Mouse (Mus musculus): ENCODE data around the gene Tcf3. TPM values are rescaled to one million over a fixed set of nuclear protein-coding genes. Genes with fewer than 3 reads are reported as not detected.

Gene Tcf3
- 33.4 TPM for polyA plus RNA-seq (2014; fragmentation: Illumina TruSeq; extraction: RNeasy Lipid Tissue Mini Kit (QIAGEN cat#74804); ENCODE audit: low read depth, low replicate concordance)

GRCm38 (mm10) chr10:80433513-80434232 is at the start of gene Tcf3:
Gene Tcf3 (minus strand): TSS chr10:80433647.

GRCm38 (mm10) chr10:80406684-80407501 is 26.6 kb downstream of the Tcf3 start, which contains the start of gene Uqcr11:
Gene Uqcr11 (minus strand): TSS chr10:80406830.

GRCm38 (mm10) chr10:80399191-80399972 is 34.1 kb downstream of the Tcf3 start, which contains the start of gene Mbd3:
Gene Mbd3 (minus strand): TSS chr10:80399550.

GRCm38 (mm10) chr10:80387522-80387959 is 45.9 kb downstream of the Tcf3 start, which contains the start of gene Mex3d:
Gene Mex3d (minus strand): TSS chr10:80387659.

Other genes starting within 250 kb of the Tcf3 start
- 56.7 TPM for gene Mum1, start 207.2 kb downstream of the Tcf3 start, polyA plus RNA-seq (2014; fragmentation: Illumina TruSeq; extraction: RNeasy Lipid Tissue Mini Kit (QIAGEN cat#74804); ENCODE audit: low read depth, low replicate concordance)
- gene Ndufs7, start 184.5 kb downstream of the Tcf3 start, polyA plus RNA-seq (2014; fragmentation: Illumina TruSeq; extraction: RNeasy Lipid Tissue Mini Kit (QIAGEN cat#74804); ENCODE audit: low read depth, low replicate concordance): 123 TPM
- 196 TPM for gene Gamt, start 172.6 kb downstream of the Tcf3 start, polyA plus RNA-seq (2014; fragmentation: Illumina TruSeq; extraction: RNeasy Lipid Tissue Mini Kit (QIAGEN cat#74804); ENCODE audit: low read depth, low replicate concordance)
- 85.8 TPM for gene Dazap1, start 172.2 kb downstream of the Tcf3 start, polyA plus RNA-seq (2014; fragmentation: Illumina TruSeq; extraction: RNeasy Lipid Tissue Mini Kit (QIAGEN cat#74804); ENCODE audit: low read depth, low replicate concordance)
- 1,679 TPM for gene Rps15, start 141.2 kb downstream of the Tcf3 start, polyA plus RNA-seq (2014; fragmentation: Illumina TruSeq; extraction: RNeasy Lipid Tissue Mini Kit (QIAGEN cat#74804); ENCODE audit: low read depth, low replicate concordance)
- gene Apc2, start 137.7 kb downstream of the Tcf3 start, polyA plus RNA-seq (2014; fragmentation: Illumina TruSeq; extraction: RNeasy Lipid Tissue Mini Kit (QIAGEN cat#74804); ENCODE audit: low read depth, low replicate concordance): 0.71 TPM
- 32.7 TPM for gene 2310011J03Rik, start 113.1 kb downstream of the Tcf3 start, polyA plus RNA-seq (2014; fragmentation: Illumina TruSeq; extraction: RNeasy Lipid Tissue Mini Kit (QIAGEN cat#74804); ENCODE audit: low read depth, low replicate concordance)
- 5.3 TPM for gene Pcsk4, start 104.1 kb downstream of the Tcf3 start, polyA plus RNA-seq (2014; fragmentation: Illumina TruSeq; extraction: RNeasy Lipid Tissue Mini Kit (QIAGEN cat#74804); ENCODE audit: low read depth, low replicate concordance)
- 55.6 TPM for gene Reep6, start 103.7 kb downstream of the Tcf3 start, polyA plus RNA-seq (2014; fragmentation: Illumina TruSeq; extraction: RNeasy Lipid Tissue Mini Kit (QIAGEN cat#74804); ENCODE audit: low read depth, low replicate concordance)
- gene Adamtsl5, start 85.2 kb downstream of the Tcf3 start, polyA plus RNA-seq (2014; fragmentation: Illumina TruSeq; extraction: RNeasy Lipid Tissue Mini Kit (QIAGEN cat#74804); ENCODE audit: low read depth, low replicate concordance): 9.4 TPM
- gene Plk5, start 77.2 kb downstream of the Tcf3 start, polyA plus RNA-seq (2014; fragmentation: Illumina TruSeq; extraction: RNeasy Lipid Tissue Mini Kit (QIAGEN cat#74804); ENCODE audit: low read depth, low replicate concordance): 0.34 TPM
- 14.4 TPM for gene Mex3d, start 46.0 kb downstream of the Tcf3 start, polyA plus RNA-seq (2014; fragmentation: Illumina TruSeq; extraction: RNeasy Lipid Tissue Mini Kit (QIAGEN cat#74804); ENCODE audit: low read depth, low replicate concordance)
- gene Mbd3, start 34.1 kb downstream of the Tcf3 start, polyA plus RNA-seq (2014; fragmentation: Illumina TruSeq; extraction: RNeasy Lipid Tissue Mini Kit (QIAGEN cat#74804); ENCODE audit: low read depth, low replicate concordance): 113 TPM
- 470 TPM for gene Uqcr11, start 26.8 kb downstream of the Tcf3 start, polyA plus RNA-seq (2014; fragmentation: Illumina TruSeq; extraction: RNeasy Lipid Tissue Mini Kit (QIAGEN cat#74804); ENCODE audit: low read depth, low replicate concordance)
- gene Onecut3, start 61.2 kb upstream of the Tcf3 start, polyA plus RNA-seq (2014; fragmentation: Illumina TruSeq; extraction: RNeasy Lipid Tissue Mini Kit (QIAGEN cat#74804); ENCODE audit: low read depth, low replicate concordance): not detected
- 26.6 TPM for gene Atp8b3, start 105.5 kb upstream of the Tcf3 start, polyA plus RNA-seq (2014; fragmentation: Illumina TruSeq; extraction: RNeasy Lipid Tissue Mini Kit (QIAGEN cat#74804); ENCODE audit: low read depth, low replicate concordance)
- 24.3 TPM for gene Rexo1, start 127.9 kb upstream of the Tcf3 start, polyA plus RNA-seq (2014; fragmentation: Illumina TruSeq; extraction: RNeasy Lipid Tissue Mini Kit (QIAGEN cat#74804); ENCODE audit: low read depth, low replicate concordance)
- 16.1 TPM for gene Klf16, start 143.7 kb upstream of the Tcf3 start, polyA plus RNA-seq (2014; fragmentation: Illumina TruSeq; extraction: RNeasy Lipid Tissue Mini Kit (QIAGEN cat#74804); ENCODE audit: low read depth, low replicate concordance)
- 72.8 TPM for gene Abhd17a, start 156.7 kb upstream of the Tcf3 start, polyA plus RNA-seq (2014; fragmentation: Illumina TruSeq; extraction: RNeasy Lipid Tissue Mini Kit (QIAGEN cat#74804); ENCODE audit: low read depth, low replicate concordance)
- gene Scamp4, start 169.2 kb upstream of the Tcf3 start, polyA plus RNA-seq (2014; fragmentation: Illumina TruSeq; extraction: RNeasy Lipid Tissue Mini Kit (QIAGEN cat#74804); ENCODE audit: low read depth, low replicate concordance): 49.8 TPM
- gene Adat3, start 169.2 kb upstream of the Tcf3 start, polyA plus RNA-seq (2014; fragmentation: Illumina TruSeq; extraction: RNeasy Lipid Tissue Mini Kit (QIAGEN cat#74804); ENCODE audit: low read depth, low replicate concordance): 3.3 TPM
- gene Gm49322, start 172.4 kb upstream of the Tcf3 start, polyA plus RNA-seq (2014; fragmentation: Illumina TruSeq; extraction: RNeasy Lipid Tissue Mini Kit (QIAGEN cat#74804); ENCODE audit: low read depth, low replicate concordance): 1.5 TPM
- gene Csnk1g2, start 189.2 kb upstream of the Tcf3 start, polyA plus RNA-seq (2014; fragmentation: Illumina TruSeq; extraction: RNeasy Lipid Tissue Mini Kit (QIAGEN cat#74804); ENCODE audit: low read depth, low replicate concordance): 139 TPM
- gene Btbd2, start 223.4 kb upstream of the Tcf3 start, polyA plus RNA-seq (2014; fragmentation: Illumina TruSeq; extraction: RNeasy Lipid Tissue Mini Kit (QIAGEN cat#74804); ENCODE audit: low read depth, low replicate concordance): 51.0 TPM
- gene Mknk2, start 244.5 kb upstream of the Tcf3 start, polyA plus RNA-seq (2014; fragmentation: Illumina TruSeq; extraction: RNeasy Lipid Tissue Mini Kit (QIAGEN cat#74804); ENCODE audit: low read depth, low replicate concordance): 248 TPM

Measured in adipose tissue, adult 10 weeks (tissue).